Mouse (Mus musculus) heart, adult 9 months (tissue): Measurements from ENCODE around the gene Psap.

ENCODE experiments used
- DNase-seq, 2 experiments: peaks; one replicate each; pipeline ENCODE4 v3.0.0; 2022; ENCODE audit warnings: low spot score in 2 of 2

Gene Psap

GRCm38 (mm10) chr10:60287726-60288125 lies 10.3 kb downstream of the Psap start:
- no peak for DNase-seq

- no peak for DNase-seq
Observed at GRCm38 (mm10) chr10:60289216-60289615, 11.8 kb downstream of the Psap start.

GRCm38 (mm10) chr10:60290026-60290738 lies 12.8 kb downstream of the Psap start:
- DNase-seq: no peak

GRCm38 (mm10) chr10:60290739-60291110 lies 13.3 kb downstream of the Psap start:
- no peak for DNase-seq

- DNase-seq: no peak
Observed at GRCm38 (mm10) chr10:60292209-60292608, 14.8 kb downstream of the Psap start.

GRCm38 (mm10) chr10:60294621-60295020 lies 17.2 kb downstream of the Psap start:
- DNase-seq: no peak

GRCm38 (mm10) chr10:60295356-60295755 lies 17.9 kb downstream of the Psap start:
- no peak for DNase-seq

GRCm38 (mm10) chr10:60296027-60296426 lies 18.6 kb downstream of the Psap start:
- no peak for DNase-seq

GRCm38 (mm10) chr10:60299636-60300035 lies 22.2 kb downstream of the Psap start:
- DNase-seq: no peak

GRCm38 (mm10) chr10:60303419-60303818 lies 26.0 kb downstream of the Psap start:
- DNase-seq: no peak

GRCm38 (mm10) chr10:60304854-60305628 lies 27.6 kb downstream of the Psap start:
- peak; percentile 59 to 71 for DNase-seq

- DNase-seq: no peak
Observed at GRCm38 (mm10) chr10:60310629-60311028, 33.2 kb downstream of the Psap start.

- no peak for DNase-seq
Observed at GRCm38 (mm10) chr10:60313606-60314005, 36.2 kb downstream of the Psap start.

GRCm38 (mm10) chr10:60316166-60316565 lies 38.7 kb downstream of the Psap start:
- DNase-seq: no peak

GRCm38 (mm10) chr10:60328963-60329650 lies 51.7 kb downstream of the Psap start:
- DNase-seq: no peak

- no peak for DNase-seq
Observed at GRCm38 (mm10) chr10:60334583-60334982, 57.2 kb downstream of the Psap start.

GRCm38 (mm10) chr10:60335021-60335420 lies 57.6 kb downstream of the Psap start:
- no peak for DNase-seq

- no peak for DNase-seq
Observed at GRCm38 (mm10) chr10:60341528-60341927, 64.1 kb downstream of the Psap start.

- DNase-seq: no peak
Observed at GRCm38 (mm10) chr10:60344111-60344510, 66.7 kb downstream of the Psap start.

- DNase-seq: no peak
Observed at GRCm38 (mm10) chr10:60346056-60346455, 68.6 kb downstream of the Psap start.

- peak; percentile 86 to 90 for DNase-seq
Observed at GRCm38 (mm10) chr10:60346701-60347405, 69.4 kb downstream of the Psap start, which contains the start of gene Vsir. Gene Vsir, plus strand, starts transcription at chr10:60346851.
